Mouse (Mus musculus) left cerebral cortex, adult 11 months (tissue): ENCODE results near the gene Rbfox2.

Source experiments
- DNase-seq: peaks from one replicate; pipeline ENCODE4 v3.0.0; 2022; ENCODE audit warnings: low spot score

The Rbfox2 gene

GRCm38 (mm10) chr15:77271285-77271684, 35.5 kb downstream of the Rbfox2 start:
- DNase-seq = no peak

- DNase-seq = peak; percentile 57
Observed at GRCm38 (mm10) chr15:77269496-77269895, 37.3 kb downstream of the Rbfox2 start.

GRCm38 (mm10) chr15:77268415-77268814, 38.4 kb downstream of the Rbfox2 start:
- no peak for DNase-seq

- DNase-seq = no peak
Observed at GRCm38 (mm10) chr15:77265318-77265717, 41.5 kb downstream of the Rbfox2 start.

GRCm38 (mm10) chr15:77264314-77264713, 42.5 kb downstream of the Rbfox2 start:
- no peak for DNase-seq

- no peak for DNase-seq
Observed at GRCm38 (mm10) chr15:77262782-77263181, 44.0 kb downstream of the Rbfox2 start.

- DNase-seq = peak; percentile 61
Observed at GRCm38 (mm10) chr15:77257437-77258229, 49.2 kb downstream of the Rbfox2 start.

- DNase-seq = no peak
Observed at GRCm38 (mm10) chr15:77256782-77257181, 50.0 kb downstream of the Rbfox2 start.

GRCm38 (mm10) chr15:77254636-77255035, 52.2 kb downstream of the Rbfox2 start:
- no peak for DNase-seq

- no peak for DNase-seq
Observed at GRCm38 (mm10) chr15:77254128-77254527, 52.7 kb downstream of the Rbfox2 start.

GRCm38 (mm10) chr15:77251706-77252105, 55.1 kb downstream of the Rbfox2 start:
- DNase-seq = no peak

- DNase-seq = no peak
Observed at GRCm38 (mm10) chr15:77250806-77251205, 56.0 kb downstream of the Rbfox2 start.

GRCm38 (mm10) chr15:77249421-77249820, 57.4 kb downstream of the Rbfox2 start:
- no peak for DNase-seq

- DNase-seq = peak; percentile 87
Observed at GRCm38 (mm10) chr15:77245418-77246365, 61.1 kb downstream of the Rbfox2 start.

- DNase-seq = no peak
Observed at GRCm38 (mm10) chr15:77244634-77245033, 62.2 kb downstream of the Rbfox2 start.

GRCm38 (mm10) chr15:77243876-77244560, 62.8 kb downstream of the Rbfox2 start:
- no peak for DNase-seq

GRCm38 (mm10) chr15:77240607-77241006, 66.2 kb downstream of the Rbfox2 start:
- DNase-seq = no peak

- no peak for DNase-seq
Observed at GRCm38 (mm10) chr15:77239564-77239963, 67.2 kb downstream of the Rbfox2 start.

GRCm38 (mm10) chr15:77237661-77238060, 69.1 kb downstream of the Rbfox2 start:
- no peak for DNase-seq

- DNase-seq = no peak
Observed at GRCm38 (mm10) chr15:77236055-77236567, 70.7 kb downstream of the Rbfox2 start.

GRCm38 (mm10) chr15:77235551-77235950, 71.3 kb downstream of the Rbfox2 start:
- no peak for DNase-seq

- DNase-seq = no peak
Observed at GRCm38 (mm10) chr15:77234296-77234695, 72.5 kb downstream of the Rbfox2 start.
